Mouse (Mus musculus): ENCODE data around the gene Pgf.

Gene Pgf

GRCm38 (mm10) chr12:85129426-85129978, 48.1 kb downstream of the Pgf start:
- POLR2A ChIA-PET: interaction anchor here in 2 of 4 experiments (0.6 to 2.9 kb wide), 2 partner anchors 11 to 12 kb away, joined by 3 to 18 read pairs; no protein-coding TSS in a partner anchor
- CTCF ChIA-PET: no interaction called here

- CTCF ChIA-PET: interaction anchor here in 1 of 4 experiments (1.3 kb wide), 1 partner anchor 35 kb away, joined by 5 read pairs; no protein-coding TSS in a partner anchor
Observed at GRCm38 (mm10) chr12:85126986-85127603, 50.5 kb downstream of the Pgf start.

DNA sequence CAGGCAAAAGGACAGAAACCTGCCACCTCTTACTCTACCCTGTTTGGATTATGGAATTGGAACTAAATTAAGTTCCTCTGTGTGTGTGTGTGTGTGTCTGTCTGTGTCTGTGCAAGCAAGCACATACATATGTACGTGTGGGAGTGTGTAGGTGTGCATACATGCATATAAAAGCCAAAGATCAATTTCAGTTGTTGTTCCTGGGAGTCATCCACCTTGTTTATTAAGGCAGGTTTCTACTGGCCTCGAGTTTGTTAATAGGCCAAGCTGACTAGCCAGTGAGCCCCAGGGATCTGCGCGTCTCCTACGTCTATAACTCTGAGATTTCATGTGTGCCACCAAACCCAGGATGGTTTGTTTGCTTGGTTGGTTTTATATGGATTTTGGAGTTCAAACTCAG, 52.8 kb downstream of the Pgf start:
- ChIA-PET CTCF (no interaction called here), POLR2A (interaction anchor here in 1 of 4 experiments (1.0 to 2.7 kb wide), 3 partner anchors 10 to 26 kb away, joined by 3 to 16 read pairs (median 3); partner anchors contain the start of gene Rps6kl1)

More at GRCm38 (mm10) chr12:85126986-85127603, 50.5 kb downstream of the Pgf start:
- POLR2A ChIA-PET: interaction anchor here in 1 of 4 experiments (1.0 to 1.2 kb wide), 2 partner anchors 10 to 34 kb away, joined by 3 read pairs; no protein-coding TSS in a partner anchor

GRCm38 (mm10) chr12:85123645-85124044, 53.9 kb downstream of the Pgf start:
- ChIA-PET POLR2A (interaction anchor here in 1 of 4 experiments (0.7 to 2.7 kb wide), 5 partner anchors 11 to 595 kb away, joined by 3 to 16 read pairs (median 3); partner anchors contain the start of gene Rps6kl1), CTCF (interaction anchor here in 2 of 4 experiments (0.6 kb wide), 2 partner anchors 32 to 183 kb away, joined by 3 to 4 read pairs; no protein-coding TSS in a partner anchor)

DNA sequence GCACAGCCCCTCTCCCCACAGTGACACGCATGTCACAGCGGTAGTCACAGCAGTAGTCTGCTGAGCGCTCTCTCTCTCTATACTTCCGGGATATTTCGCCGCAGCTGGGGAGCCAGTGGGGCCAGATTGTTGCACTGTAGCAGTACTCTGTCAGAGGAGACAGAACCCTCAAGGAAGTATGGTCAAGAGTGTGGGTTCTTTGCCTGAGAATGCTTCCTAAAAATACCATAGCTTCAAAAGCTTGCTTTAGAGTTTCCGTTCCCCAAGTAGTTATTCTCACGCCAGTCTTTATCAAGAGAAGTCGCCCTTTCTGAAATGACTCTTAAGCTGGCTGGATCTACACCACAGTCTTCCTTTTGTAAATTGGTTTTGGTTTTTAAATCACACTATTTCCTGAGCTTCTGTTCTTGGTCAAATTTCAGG, 54.5 kb downstream of the Pgf start:
- POLR2A ChIA-PET: interaction anchor here in 3 of 4 experiments (0.5 to 2.7 kb wide), 5 partner anchors 9 to 229 kb away, joined by 3 to 16 read pairs (median 3); no protein-coding TSS in a partner anchor

GRCm38 (mm10) chr12:85121806-85122459, 55.7 kb downstream of the Pgf start:
- ChIA-PET CTCF (interaction anchor here in 2 of 4 experiments (0.6 kb wide), 2 partner anchors 38 to 46 kb away, joined by 3 to 4 read pairs; no protein-coding TSS in a partner anchor), POLR2A (interaction anchor here in 3 of 4 experiments (0.5 to 2.7 kb wide), 7 partner anchors 8 to 216 kb away, joined by 3 to 16 read pairs (median 4); no protein-coding TSS in a partner anchor)

More for the DNA sequence above, 54.5 kb downstream of the Pgf start:
- CTCF ChIA-PET: interaction anchor here in 2 of 4 experiments (0.6 kb wide), 2 partner anchors 32 to 183 kb away, joined by 3 to 4 read pairs; no protein-coding TSS in a partner anchor

Data from embryonic stem cell, embryonic (primary cell).